Mouse (Mus musculus) R1 (cell line): ENCODE measurements around the gene Foxn3.
A peak's percentile ranks its signal among the peaks of the same experiment; 100 is the strongest.

Experiments used
- DNase-seq: peaks from one replicate; pipeline ENCODE4 v3.0.0-alpha.2; 2018; ENCODE audit warnings: low read depth, low spot score

The Foxn3 gene

GRCm38 (mm10) chr12:99174979-99175621 lies 388.3 kb downstream of the Foxn3 start:
- DNase-seq = no peak

GRCm38 (mm10) chr12:99172170-99172569 lies 391.2 kb downstream of the Foxn3 start:
- DNase-seq = peak; percentile 70

- DNase-seq = no peak
These were observed 393.5 kb downstream of the Foxn3 start for GRCm38 (mm10) chr12:99169925-99170324.

DNA sequence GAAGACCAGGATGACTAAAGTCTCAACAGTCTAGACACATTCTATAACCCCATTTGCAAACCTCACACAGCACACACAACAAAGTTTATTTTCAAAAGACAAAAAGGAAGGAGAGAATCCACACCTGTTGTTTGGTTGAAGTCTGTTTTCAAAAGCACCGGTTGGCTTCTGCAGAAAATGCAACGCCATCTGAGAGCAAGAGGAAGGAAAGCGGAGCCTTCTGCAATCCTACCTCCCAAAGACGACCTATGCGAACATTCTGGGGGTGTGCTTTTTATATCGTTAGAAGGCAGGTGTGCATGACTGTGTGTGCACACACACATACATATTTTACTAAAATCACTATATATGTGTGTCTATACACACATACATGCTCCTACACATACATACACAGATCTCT lies 397.3 kb downstream of the Foxn3 start:
- no peak for DNase-seq

DNA sequence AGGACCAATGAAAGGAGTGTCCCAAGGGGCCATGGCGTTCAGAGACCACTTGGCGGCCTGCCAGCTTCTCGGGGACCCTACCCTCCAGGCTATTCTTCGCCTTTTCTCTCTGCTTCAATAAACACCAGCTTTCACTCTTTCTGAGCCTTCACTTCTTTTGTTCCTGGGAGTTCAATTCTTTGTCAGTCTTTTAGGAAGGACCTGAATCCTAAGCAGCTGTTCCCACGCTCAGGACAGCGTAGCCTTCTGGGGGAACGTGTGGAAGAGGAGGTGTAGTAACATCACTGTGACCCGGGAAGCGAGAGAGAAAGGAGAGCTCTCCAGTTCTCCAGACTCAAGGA lies 400.1 kb downstream of the Foxn3 start:
- DNase-seq = no peak

DNA sequence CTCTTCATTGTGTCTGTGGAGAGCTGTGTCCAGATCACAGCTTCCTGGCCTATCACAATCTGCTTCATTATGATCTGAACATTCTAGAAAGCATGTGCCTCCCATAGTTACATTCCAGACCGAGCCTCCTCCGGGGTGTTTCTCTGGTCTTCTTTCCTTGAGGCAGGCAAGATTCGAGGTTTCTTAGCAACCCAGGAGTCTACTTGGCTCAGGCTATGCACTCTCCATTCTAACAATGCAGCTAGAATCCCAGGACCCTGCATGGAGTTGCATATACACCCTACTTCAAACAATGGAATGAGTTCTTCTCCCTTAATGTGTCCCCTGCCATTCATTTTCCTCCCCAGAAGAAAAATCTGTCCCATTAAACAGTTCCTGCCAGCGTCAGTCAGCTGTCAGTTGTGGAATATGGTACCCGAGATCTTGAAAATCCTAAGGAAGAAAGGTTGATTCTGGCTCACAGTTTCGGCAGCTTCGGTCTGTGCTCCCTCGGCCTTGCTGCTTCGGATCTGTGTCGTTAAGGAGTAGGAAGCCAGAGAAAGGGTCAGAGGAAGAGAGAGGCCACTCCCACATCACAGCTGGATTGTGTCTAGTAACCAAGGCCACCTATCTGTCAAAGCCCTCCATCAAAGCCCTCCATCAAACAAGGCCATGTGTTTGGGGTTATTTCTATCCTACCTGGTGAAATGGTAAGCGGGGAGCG lies 400.6 kb downstream of the Foxn3 start:
- DNase-seq = peak; percentile 61

GRCm38 (mm10) chr12:99162188-99162587 lies 401.2 kb downstream of the Foxn3 start:
- DNase-seq = peak; percentile 85

GRCm38 (mm10) chr12:99160061-99160460 lies 403.3 kb downstream of the Foxn3 start:
- DNase-seq = no peak

DNA sequence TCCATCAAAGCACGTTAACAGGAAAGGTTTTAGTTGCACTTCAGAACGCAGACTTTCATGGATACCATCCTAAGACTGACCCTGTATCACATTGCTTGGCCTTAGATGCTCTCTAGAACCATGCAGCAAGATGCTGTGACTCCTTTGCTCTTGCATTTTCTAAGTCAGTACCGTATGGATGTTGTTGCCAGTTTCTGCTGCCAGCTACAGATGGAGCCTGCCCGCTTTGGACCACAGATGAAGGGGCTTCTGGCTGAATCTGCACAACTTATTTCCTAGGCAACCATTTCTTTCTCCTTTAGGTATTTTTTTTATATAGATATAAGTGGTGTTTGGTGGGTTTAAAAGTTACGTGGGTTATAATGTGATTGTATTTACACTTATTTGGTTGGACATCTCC lies 407.5 kb downstream of the Foxn3 start:
- DNase-seq = no peak

DNA sequence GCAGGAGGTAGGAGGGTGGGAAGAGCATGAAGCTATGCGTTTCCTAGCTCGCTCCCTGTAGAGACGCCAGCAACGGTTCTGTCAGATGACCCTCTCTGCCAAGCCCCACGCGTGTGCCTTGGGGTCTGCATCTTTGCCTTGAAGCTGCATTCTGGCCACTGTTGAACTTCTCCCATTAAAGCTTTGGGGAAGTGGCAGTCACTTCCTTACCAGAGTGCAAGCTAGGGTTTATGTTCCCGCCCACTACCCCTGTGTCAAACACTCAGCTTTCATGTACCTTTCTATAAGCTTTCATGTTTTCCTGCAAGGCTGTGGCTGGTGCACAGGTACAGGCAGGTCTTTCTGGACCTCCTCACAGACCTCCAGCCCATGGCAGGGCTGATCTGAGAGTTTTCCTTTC lies 409.2 kb downstream of the Foxn3 start:
- DNase-seq = no peak

GRCm38 (mm10) chr12:99153664-99154063 lies 409.7 kb downstream of the Foxn3 start:
- DNase-seq = no peak

GRCm38 (mm10) chr12:99150126-99150525 lies 413.3 kb downstream of the Foxn3 start:
- DNase-seq = peak; percentile 72

GRCm38 (mm10) chr12:99149193-99149592 lies 414.2 kb downstream of the Foxn3 start:
- DNase-seq = no peak
